Mouse (Mus musculus) midbrain, embryonic 15.5 days (tissue): ENCODE data around the gene Srgap1. TPM values are rescaled to one million over a fixed set of nuclear protein-coding genes. Genes with fewer than 3 reads are reported as not detected.
A peak's percentile ranks its signal among the peaks of the same experiment; 100 is the strongest.

Source experiments
- ATAC-seq: fragments of 200-750 bp; cut with Nextera tagmentation; replicated peaks from 2 replicates; pipeline ENCODE4 v1.8.0; 2017; ENCODE audit warnings: moderate TSS enrichment
- H3K27ac ChIP-seq: fragments of 300-500 bp; sonication (generic); 2 replicates; pipeline ENCODE4 v1.5.1; 2015; ENCODE audit warnings: mild to moderate bottlenecking, inconsistent platforms
- H3K27me3 ChIP-seq: fragments of 300-500 bp; sonication (generic); replicated peaks from 2 replicates; pipeline ENCODE4 v1.6.1; 2015; ENCODE audit warnings: inconsistent platforms
- H3K36me3 ChIP-seq: fragments of 300-500 bp; sonication (generic); replicated peaks from 2 replicates; pipeline ENCODE4 v1.6.1; 2015; ENCODE audit warnings: inconsistent platforms
- H3K4me1 ChIP-seq: fragments of 300-500 bp; sonication (generic); 2 replicates; pipeline ENCODE4 v1.6.1; 2015; ENCODE audit warnings: inconsistent platforms
- H3K4me2 ChIP-seq: fragments of 300-500 bp; sonication (generic); 2 replicates; pipeline ENCODE4 v1.6.1; 2015; ENCODE audit warnings: inconsistent platforms, mild to moderate bottlenecking, moderate library complexity
- H3K4me3 ChIP-seq: fragments of 300-500 bp; sonication (generic); 2 replicates; pipeline ENCODE4 v1.5.1; 2015; ENCODE audit warnings: mild to moderate bottlenecking, inconsistent platforms
- H3K9ac ChIP-seq: fragments of 300-500 bp; sonication (generic); 2 replicates; pipeline ENCODE4 v1.6.1; 2015; ENCODE audit warnings: mild to moderate bottlenecking, inconsistent platforms
- H3K9me3 ChIP-seq: fragments of 300-500 bp; sonication (generic); 2 replicates; pipeline ENCODE4 v1.6.1; 2016; ENCODE audit warnings: inconsistent platforms
- WGBS: fragments of 180-500 bp; shearing (Covaris S2); methylation state at CpG from one replicate; pipeline ENCODE4 v1.1.7; 2015; ENCODE audit warnings: mixed read lengths; 5-methylcytosine and 5-hydroxymethylcytosine counted together
- polyA plus RNA-seq: library from polyadenylated mRNA; unstranded; fragments of >200 nt; fragmentation: Nextera tagmentation; extraction: Ambion mirVana; gene quantifications from 2 replicates; pipeline ENCODE4 v1.2.1, GENCODE M21; 2015

Gene Srgap1
- polyA plus RNA-seq, 1 experiment from 2014 or later: 41.8 TPM

DNA sequence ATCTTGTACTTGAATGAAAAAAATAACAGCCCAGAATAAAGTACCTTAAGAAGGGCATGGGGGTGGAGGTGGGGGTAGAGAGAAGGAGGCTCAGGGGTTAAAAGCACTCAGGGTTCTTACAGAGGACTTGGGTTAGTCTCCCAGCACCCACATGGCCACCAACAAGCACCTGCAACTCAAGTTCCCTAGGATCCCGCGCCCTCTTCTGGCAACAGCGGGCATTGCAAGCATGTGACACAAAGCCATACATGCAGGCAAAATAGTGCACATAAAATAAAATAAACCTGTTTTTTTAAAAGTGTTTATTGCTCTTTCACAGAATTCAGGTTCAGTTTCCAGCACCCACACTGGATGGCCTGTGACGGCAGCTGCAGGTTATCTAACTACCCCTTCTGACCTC lies 6.7 kb downstream of the Srgap1 start:
- Histone ChIP-seq H3K27me3 (no peaks in the 10 kb centered on the region), H3K27ac (no peak overlapping the region), H3K36me3 (no peaks in the 10 kb centered on the region), H3K4me1 (peaks cover 21% of the 10 kb centered on the region), H3K4me3 (no peak overlapping the region), H3K4me2 (no peak overlapping the region), H3K9me3 (no peaks in the 10 kb centered on the region), H3K9ac (no peak overlapping the region)
- WGBS: 43% methylated on average over 4 of the region's 4 CpGs
- ATAC-seq: no peak

DNA sequence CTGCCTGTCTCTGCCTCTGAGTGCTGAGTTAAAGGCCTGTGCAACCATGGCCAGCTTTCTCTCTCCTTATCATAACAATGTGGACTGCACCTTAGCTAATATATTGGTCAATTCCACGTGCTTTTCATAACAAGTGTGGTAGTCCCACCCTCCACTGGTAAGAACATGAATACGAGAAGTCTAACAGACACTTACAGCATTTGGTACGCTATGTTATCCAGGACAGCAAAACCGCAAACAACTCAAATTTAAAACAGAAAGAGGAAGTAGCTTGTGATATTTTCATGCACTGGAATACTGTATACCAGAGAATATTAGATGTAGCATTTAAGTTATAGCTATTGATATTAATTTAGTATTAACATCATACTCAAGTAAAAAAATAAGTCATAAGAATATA lies 7.5 kb downstream of the Srgap1 start:
- Histone ChIP-seq H3K27ac (no peak overlapping the region), H3K9ac (no peak overlapping the region), H3K27me3 (no peaks in the 10 kb centered on the region), H3K36me3 (no peaks in the 10 kb centered on the region), H3K4me1 (peaks cover 15% of the 10 kb centered on the region), H3K9me3 (no peaks in the 10 kb centered on the region), H3K4me3 (no peak overlapping the region), H3K4me2 (no peak overlapping the region)
- 93% methylated on average over 4 of the region's 4 CpGs for WGBS
- ATAC-seq: no peak

DNA sequence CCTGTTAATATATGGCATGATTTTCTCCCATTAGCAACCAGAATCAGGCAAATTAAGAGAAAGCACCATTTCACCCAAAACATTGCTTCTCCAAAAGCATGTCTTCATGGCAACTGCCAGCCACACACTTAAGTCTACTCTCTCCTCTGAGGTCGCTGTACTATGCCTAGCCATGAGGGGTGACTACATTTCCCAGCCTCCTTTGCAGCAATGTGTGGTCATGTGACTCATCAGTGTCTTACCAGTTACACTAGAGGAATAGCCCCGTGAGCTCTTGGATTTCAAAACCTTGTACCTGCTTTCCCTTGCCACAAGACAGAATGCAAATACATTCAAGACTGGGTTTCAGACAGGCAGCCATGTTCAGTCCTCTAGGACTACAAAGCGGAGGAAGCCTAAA lies 8.6 kb downstream of the Srgap1 start:
- H3K9ac ChIP-seq: no peak overlapping the region
- H3K27me3 ChIP-seq: no peaks in the 10 kb centered on the region
- H3K4me2 ChIP-seq: 0 out of 2 replicates have a peak overlapping the region, but pooled peaks have one; percentile 9
- H3K4me1 ChIP-seq: peaks cover 12% of the 10 kb centered on the region
- peak; percentile 62 for ATAC-seq
- 55% methylated on average over 3 of the region's 3 CpGs for WGBS
- H3K4me3 ChIP-seq: no peak overlapping the region
- H3K27ac ChIP-seq: no peak overlapping the region
- H3K9me3 ChIP-seq: no peaks in the 10 kb centered on the region
- H3K36me3 ChIP-seq: no peaks in the 10 kb centered on the region

DNA sequence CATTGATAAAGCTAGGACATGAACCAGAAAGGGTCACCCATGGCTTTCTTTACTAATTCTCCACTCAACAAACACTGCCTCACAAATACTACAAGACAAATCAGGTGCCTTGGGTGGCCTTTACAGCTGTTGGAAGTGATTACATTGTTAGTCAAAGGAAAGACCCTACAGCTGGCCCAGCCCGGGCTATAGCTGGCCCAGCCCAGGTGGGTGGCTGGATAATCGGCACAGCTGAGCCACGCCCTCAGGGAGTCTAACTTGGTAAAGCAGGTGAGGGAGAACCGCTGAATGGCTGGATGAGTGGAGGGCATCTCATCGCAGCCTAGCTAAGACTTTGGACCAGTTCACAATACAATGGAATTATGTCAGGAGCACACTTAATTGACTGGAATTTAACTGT lies 13.8 kb downstream of the Srgap1 start:
- no peak overlapping the region for H3K4me2 ChIP-seq
- no peaks in the 10 kb centered on the region for H3K9me3 ChIP-seq
- no peaks in the 10 kb centered on the region for H3K4me1 ChIP-seq
- no peak for ATAC-seq
- no peak overlapping the region for H3K4me3 ChIP-seq
- WGBS: 81% methylated on average over 5 of the region's 5 CpGs
- H3K27ac ChIP-seq: no peak overlapping the region
- no peak overlapping the region for H3K9ac ChIP-seq
- H3K36me3 ChIP-seq: no peaks in the 10 kb centered on the region
- no peaks in the 10 kb centered on the region for H3K27me3 ChIP-seq

DNA sequence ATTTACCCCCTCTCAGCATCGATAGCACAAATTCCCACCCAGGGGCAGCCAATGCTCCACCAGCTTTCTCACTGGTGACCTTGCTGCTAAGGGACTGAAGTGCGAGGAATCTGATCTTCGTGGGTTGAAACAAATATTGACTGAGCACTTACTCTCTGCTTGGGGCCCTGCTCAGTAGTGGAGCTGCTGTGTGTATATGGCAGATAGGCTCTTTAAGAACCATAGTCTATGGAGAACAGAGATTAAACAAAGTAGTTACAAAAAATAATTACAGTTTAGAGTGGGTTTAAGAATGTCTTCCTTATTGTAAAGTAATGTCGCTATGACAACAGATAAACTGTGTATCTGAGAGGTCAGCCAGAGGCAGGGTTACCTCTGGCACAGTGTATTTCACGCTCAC lies 16.7 kb downstream of the Srgap1 start:
- Histone ChIP-seq H3K9me3 (no peaks in the 10 kb centered on the region), H3K27ac (no peak overlapping the region), H3K4me1 (no peaks in the 10 kb centered on the region), H3K4me3 (no peak overlapping the region), H3K27me3 (no peaks in the 10 kb centered on the region), H3K36me3 (no peaks in the 10 kb centered on the region), H3K4me2 (no peak overlapping the region), H3K9ac (no peak overlapping the region)
- WGBS: 76% methylated on average over 5 of the region's 5 CpGs
- no peak for ATAC-seq

DNA sequence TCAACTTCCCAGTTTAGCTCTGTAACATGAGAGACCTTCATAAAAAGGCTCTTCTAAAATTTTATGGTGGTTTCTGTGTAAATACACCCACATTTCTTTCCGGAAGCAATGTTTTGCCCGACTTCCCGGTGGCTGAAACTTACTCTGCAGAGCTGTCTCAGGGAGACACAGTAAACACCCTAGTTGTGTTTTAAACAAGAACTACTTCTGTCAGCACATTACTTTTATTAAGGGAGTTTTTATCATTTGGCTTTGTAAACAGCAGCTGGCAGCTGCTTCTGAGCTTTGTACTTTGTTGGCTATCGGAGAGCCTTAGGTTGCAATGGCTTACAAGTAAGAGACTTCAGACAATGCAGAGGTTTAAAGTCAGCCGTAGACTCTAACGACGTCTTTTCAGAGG lies 17.4 kb downstream of the Srgap1 start:
- WGBS: 82% methylated on average over 7 of the region's 7 CpGs
- Histone ChIP-seq H3K4me2 (no peak overlapping the region), H3K36me3 (no peaks in the 10 kb centered on the region), H3K27ac (no peak overlapping the region), H3K9me3 (no peaks in the 10 kb centered on the region), H3K4me1 (no peaks in the 10 kb centered on the region), H3K27me3 (no peaks in the 10 kb centered on the region), H3K9ac (no peak overlapping the region), H3K4me3 (no peak overlapping the region)
- ATAC-seq: no peak

DNA sequence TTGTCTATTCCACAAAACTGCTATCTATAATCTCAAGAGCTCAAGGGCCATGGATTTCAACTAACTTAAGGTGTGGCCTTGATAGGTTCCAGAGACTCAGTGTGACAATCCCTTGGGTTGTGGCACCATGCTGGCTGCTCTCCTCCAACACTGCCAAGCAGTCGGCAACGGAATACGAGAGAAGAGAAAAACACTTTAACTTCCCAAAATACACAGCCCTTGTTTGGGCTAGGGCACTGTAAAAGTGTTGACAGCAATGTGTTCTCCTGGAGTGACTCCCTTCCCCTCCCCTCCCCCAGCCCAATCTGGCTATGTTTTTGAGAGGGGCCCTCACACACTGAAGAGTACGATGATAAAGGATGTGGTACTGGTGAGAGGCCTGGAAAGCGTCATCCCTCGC lies 21.9 kb downstream of the Srgap1 start:
- peaks cover 8% of the 10 kb centered on the region for H3K36me3 ChIP-seq
- no peak overlapping the region for H3K9ac ChIP-seq
- no peaks in the 10 kb centered on the region for H3K9me3 ChIP-seq
- no peaks in the 10 kb centered on the region for H3K4me1 ChIP-seq
- no peak for ATAC-seq
- H3K27me3 ChIP-seq: no peaks in the 10 kb centered on the region
- H3K4me2 ChIP-seq: no peak overlapping the region
- 91% methylated on average over 6 of the region's 6 CpGs for WGBS
- H3K4me3 ChIP-seq: no peak overlapping the region
- H3K27ac ChIP-seq: no peak overlapping the region

DNA sequence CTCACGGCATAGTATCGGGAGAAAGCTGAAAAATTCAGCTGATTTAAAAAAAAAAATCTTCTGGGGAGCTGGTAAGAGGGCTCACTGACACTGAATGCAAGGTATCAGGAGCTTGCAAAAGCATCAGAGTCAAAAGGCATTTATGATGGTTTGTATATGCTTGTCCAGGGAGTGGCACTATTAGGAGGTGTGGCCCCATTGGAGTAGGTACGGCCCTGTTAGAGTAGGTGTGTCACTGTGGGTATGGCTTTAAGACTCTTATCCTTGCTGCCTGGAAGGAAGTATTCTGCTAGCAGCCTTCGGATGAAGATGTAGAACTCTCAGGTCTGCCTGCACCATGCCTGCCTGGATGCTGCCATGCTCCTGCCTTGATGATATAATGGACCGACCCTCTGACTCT lies 26.2 kb downstream of the Srgap1 start:
- no peak overlapping the region for H3K9ac ChIP-seq
- 96% methylated on average over 5 of the region's 5 CpGs for WGBS

DNA sequence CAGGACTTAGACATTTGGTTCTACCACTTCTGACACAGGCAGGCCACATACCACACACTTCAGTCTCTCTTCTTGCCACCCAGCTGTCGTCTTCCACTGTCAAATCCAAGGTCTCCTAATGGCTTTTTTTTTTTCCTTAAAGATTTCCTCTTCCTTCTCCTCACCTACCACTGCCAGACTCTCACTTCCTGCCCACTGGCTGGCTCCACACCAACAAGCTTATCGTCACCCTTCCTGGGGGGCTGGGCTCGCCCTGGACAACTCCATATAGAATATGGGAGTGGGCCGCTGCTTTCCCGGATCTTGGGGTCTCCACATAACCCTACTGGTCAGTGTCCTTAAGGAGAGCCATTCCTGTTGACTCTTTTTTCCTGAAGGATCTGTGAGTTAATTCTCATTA lies 26.9 kb downstream of the Srgap1 start:
- no peak overlapping the region for H3K27ac ChIP-seq
- WGBS: 84% methylated on average over 5 of the region's 5 CpGs
- H3K9me3 ChIP-seq: no peaks in the 10 kb centered on the region
- peaks cover 16% of the 10 kb centered on the region for H3K4me1 ChIP-seq
- peaks cover 8% of the 10 kb centered on the region for H3K36me3 ChIP-seq
- ATAC-seq: no peak
- no peaks in the 10 kb centered on the region for H3K27me3 ChIP-seq
- H3K4me3 ChIP-seq: no peak overlapping the region
- no peak overlapping the region for H3K4me2 ChIP-seq
- H3K9ac ChIP-seq: no peak overlapping the region

More for the DNA sequence above, 26.2 kb downstream of the Srgap1 start:
- Histone ChIP-seq H3K4me2 (no peak overlapping the region), H3K9me3 (no peaks in the 10 kb centered on the region), H3K27ac (no peak overlapping the region), H3K36me3 (peaks cover 8% of the 10 kb centered on the region), H3K4me1 (peaks cover 16% of the 10 kb centered on the region), H3K4me3 (no peak overlapping the region), H3K27me3 (no peaks in the 10 kb centered on the region)
- no peak for ATAC-seq

DNA sequence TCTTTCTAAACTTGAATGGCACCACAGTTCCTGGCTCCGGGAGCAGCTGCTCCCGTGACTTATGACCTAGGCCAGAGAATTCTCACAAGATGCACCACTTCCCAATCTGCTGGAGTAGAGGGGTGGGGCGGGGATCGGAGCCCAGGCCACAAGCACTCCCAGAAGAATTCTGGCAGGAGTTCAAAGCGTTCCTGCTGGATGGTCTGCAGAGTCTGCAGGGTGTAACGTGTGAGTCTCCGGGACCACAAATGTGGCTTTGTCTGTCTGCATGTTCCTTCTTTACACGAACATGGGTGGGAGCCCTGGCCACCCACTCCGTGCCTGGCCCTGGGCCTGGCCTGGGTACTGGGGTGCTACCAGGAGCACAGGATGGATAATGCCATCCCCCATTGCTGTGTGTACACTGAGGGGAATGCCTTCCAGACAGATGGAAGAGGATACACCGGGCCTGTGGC lies 28.5 kb downstream of the Srgap1 start:
- no peaks in the 10 kb centered on the region for H3K27me3 ChIP-seq
- peaks cover 17% of the 10 kb centered on the region for H3K4me1 ChIP-seq
- no peak overlapping the region for H3K9ac ChIP-seq
- H3K9me3 ChIP-seq: no peaks in the 10 kb centered on the region
- 52% methylated on average over 10 of the region's 10 CpGs for WGBS
- H3K4me3 ChIP-seq: no peak overlapping the region
- H3K4me2 ChIP-seq: no peak overlapping the region
- peaks cover under 1% of the 10 kb centered on the region; the same call in 1 of the 2 replicates for H3K36me3 ChIP-seq
- H3K27ac ChIP-seq: peak overlapping the region; percentile 31; the same call in 1 of the 2 replicates
- peak; percentile 61 for ATAC-seq

DNA sequence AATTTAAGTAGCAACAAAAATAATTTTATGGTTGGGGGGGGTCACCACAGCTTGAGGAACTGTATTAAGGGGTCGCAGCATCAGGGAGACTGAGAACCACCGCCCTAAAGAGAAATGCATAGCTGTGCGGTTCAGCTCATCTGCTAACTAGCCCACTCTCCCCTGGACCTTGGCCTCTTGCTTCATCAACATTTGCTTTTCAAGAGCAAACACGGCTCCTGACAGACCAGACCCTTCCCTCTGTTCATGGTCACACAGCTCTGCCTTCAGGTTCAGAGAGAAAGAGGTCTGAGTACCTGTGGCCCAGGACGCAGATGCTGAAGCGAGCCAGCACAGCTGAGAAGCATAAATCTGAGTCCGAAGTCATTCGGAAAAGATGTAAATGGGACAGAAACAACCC lies 29.4 kb downstream of the Srgap1 start:
- ATAC-seq: no peak
- no peaks in the 10 kb centered on the region for H3K36me3 ChIP-seq
- no peak overlapping the region for H3K4me2 ChIP-seq
- H3K27ac ChIP-seq: no peak overlapping the region
- H3K4me3 ChIP-seq: no peak overlapping the region
- peaks cover 20% of the 10 kb centered on the region for H3K4me1 ChIP-seq
- H3K9me3 ChIP-seq: no peaks in the 10 kb centered on the region
- H3K9ac ChIP-seq: no peak overlapping the region
- H3K27me3 ChIP-seq: no peaks in the 10 kb centered on the region
- WGBS: 85% methylated on average over 8 of the region's 8 CpGs

DNA sequence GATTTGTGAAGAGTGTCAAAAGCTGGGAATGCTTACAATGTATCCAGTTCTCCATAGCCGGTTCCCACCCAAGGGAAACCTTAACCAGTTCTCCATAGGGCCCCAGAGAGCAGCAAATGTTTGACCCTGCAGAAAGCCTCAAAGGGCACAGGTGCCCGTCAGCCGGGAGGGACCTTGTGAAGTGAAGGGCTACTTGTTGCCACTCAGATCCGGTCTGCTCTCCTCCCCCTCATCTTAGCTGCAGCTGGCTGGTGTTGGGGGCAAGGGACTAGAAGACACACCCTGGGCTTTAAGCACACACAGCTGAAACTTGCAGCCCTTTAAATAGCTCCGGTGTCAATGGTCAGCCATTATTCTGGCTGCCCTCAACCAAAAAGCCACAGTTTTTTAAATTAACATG lies 30.1 kb downstream of the Srgap1 start:
- H3K9ac ChIP-seq: no peak overlapping the region
- H3K4me1 ChIP-seq: peaks cover 20% of the 10 kb centered on the region
- no peak overlapping the region for H3K4me3 ChIP-seq
- ATAC-seq: no peak
- H3K4me2 ChIP-seq: no peak overlapping the region
- no peaks in the 10 kb centered on the region for H3K9me3 ChIP-seq
- H3K36me3 ChIP-seq: no peaks in the 10 kb centered on the region
- 79% methylated on average over 5 of the region's 5 CpGs for WGBS
- no peak overlapping the region for H3K27ac ChIP-seq
- no peaks in the 10 kb centered on the region for H3K27me3 ChIP-seq

DNA sequence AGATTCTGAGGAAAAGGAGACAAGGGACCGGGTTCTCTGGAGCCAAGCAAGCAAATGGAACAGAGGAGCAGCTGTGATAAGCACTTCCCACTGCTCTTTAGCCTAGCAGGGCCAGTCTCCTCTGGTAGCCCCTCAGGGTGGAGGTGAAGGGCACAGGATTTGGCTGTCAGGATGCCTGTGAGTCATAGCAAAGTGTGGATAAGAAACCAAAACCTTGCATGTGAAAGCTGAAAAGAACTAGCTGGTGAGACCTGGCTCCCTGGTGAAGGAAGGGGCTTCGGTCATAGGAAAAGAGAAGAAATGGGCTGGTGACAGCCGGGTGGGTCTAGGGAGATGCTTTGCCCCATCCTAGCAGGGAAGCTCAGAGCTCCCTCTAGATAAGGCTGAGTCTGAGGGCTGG lies 30.5 kb downstream of the Srgap1 start:
- no peaks in the 10 kb centered on the region for H3K9me3 ChIP-seq
- no peak overlapping the region for H3K4me3 ChIP-seq
- peaks cover 20% of the 10 kb centered on the region for H3K4me1 ChIP-seq
- H3K36me3 ChIP-seq: no peaks in the 10 kb centered on the region
- ATAC-seq: no peak
- 92% methylated on average over 3 of the region's 3 CpGs for WGBS
- no peak overlapping the region for H3K9ac ChIP-seq
- no peaks in the 10 kb centered on the region for H3K27me3 ChIP-seq
- H3K4me2 ChIP-seq: no peak overlapping the region
- H3K27ac ChIP-seq: no peak overlapping the region
